Mouse (Mus musculus) frontal cortex, postnatal 14 days (tissue): ENCODE data around the gene Dmrta2.

Experiments
- DNase-seq, 2 experiments: peaks; one replicate each; pipeline ENCODE4 v3.0.0; 2022; ENCODE audit warnings: low spot score in 2 of 2

The Dmrta2 gene

GRCm38 (mm10) chr4:109977148-109978067, at the start of gene Dmrta2:
Gene Dmrta2, plus strand, starts transcription at chr4:109978053.
- peak in 1 of 2 experiments; percentile 46 for DNase-seq

GRCm38 (mm10) chr4:109929058-109929457, 48.8 kb upstream of the Dmrta2 start:
- DNase-seq, result no peak

GRCm38 (mm10) chr4:109930445-109930844, 47.4 kb upstream of the Dmrta2 start:
- DNase-seq, result no peak

GRCm38 (mm10) chr4:109930935-109931334, 46.9 kb upstream of the Dmrta2 start:
- no peak for DNase-seq

GRCm38 (mm10) chr4:109936557-109936956, 41.3 kb upstream of the Dmrta2 start:
- no peak for DNase-seq

GRCm38 (mm10) chr4:109939291-109939690, 38.6 kb upstream of the Dmrta2 start:
- no peak for DNase-seq

GRCm38 (mm10) chr4:109945554-109945953, 32.3 kb upstream of the Dmrta2 start:
- DNase-seq, result no peak

- DNase-seq, result no peak
Observed at GRCm38 (mm10) chr4:109949307-109949706, 28.5 kb upstream of the Dmrta2 start.

GRCm38 (mm10) chr4:109953509-109953908, 24.3 kb upstream of the Dmrta2 start:
- no peak for DNase-seq

- DNase-seq, result no peak
Observed at GRCm38 (mm10) chr4:109960201-109960935, 17.5 kb upstream of the Dmrta2 start.

GRCm38 (mm10) chr4:109963570-109964279, 14.1 kb upstream of the Dmrta2 start:
- DNase-seq, result no peak

- no peak for DNase-seq
Observed at GRCm38 (mm10) chr4:109969561-109969960, 8.3 kb upstream of the Dmrta2 start.

- DNase-seq, result no peak
Observed at GRCm38 (mm10) chr4:109973991-109974654, 3.7 kb upstream of the Dmrta2 start.

GRCm38 (mm10) chr4:109974655-109975380, 3.0 kb upstream of the Dmrta2 start:
- no peak for DNase-seq

- DNase-seq, result no peak
Observed at GRCm38 (mm10) chr4:109975381-109976240, 2.2 kb upstream of the Dmrta2 start.

GRCm38 (mm10) chr4:109976273-109977147, 1.3 kb upstream of the Dmrta2 start:
- DNase-seq, result no peak

GRCm38 (mm10) chr4:109978068-109978857, 410 bp downstream of the Dmrta2 start:
- DNase-seq, result no peak

- DNase-seq, result no peak
Observed at GRCm38 (mm10) chr4:109978858-109979340, 1.0 kb downstream of the Dmrta2 start.
